Mouse (Mus musculus) R1 (cell line): Measurements from ENCODE around the gene Ceacam2.
"Not testable (repeated sequence)": the region's sequence is repeated elsewhere in the genome, so short reads cannot be mapped to it uniquely, and the experiment has no call there.

ENCODE experiments used
- DNase-seq: peaks from one replicate; pipeline ENCODE4 v3.0.0-alpha.2; 2018; ENCODE audit warnings: low read depth, low spot score

Gene Ceacam2

DNA sequence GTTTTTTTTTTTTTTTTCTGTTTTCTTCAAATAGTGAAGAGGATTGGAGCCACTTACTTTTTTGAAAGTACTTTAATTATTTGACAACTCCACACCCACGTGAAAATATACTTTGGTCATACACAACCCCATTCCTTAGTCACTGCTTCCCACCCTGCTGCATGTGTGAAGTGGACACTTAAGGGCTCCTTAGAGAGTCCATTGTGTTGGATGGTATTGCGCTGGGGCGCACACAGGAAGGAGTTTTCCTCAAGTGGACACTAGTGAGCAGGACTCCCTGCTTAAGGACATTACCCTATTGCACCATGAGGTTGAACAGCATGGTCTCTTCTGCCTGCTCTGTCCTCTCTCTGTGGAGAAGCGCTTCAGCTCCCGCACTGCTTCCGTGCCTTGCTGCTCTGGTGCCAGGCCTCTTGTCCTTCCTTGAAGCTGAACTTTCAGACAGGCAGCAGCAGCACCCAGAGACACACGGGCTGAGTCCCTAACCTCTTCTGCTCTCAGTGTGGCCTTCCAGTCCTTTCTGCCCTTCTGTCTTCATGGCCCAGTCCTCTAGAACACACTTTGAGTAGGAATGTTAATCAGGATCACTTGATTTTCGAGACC, 56.4 kb downstream of the Ceacam2 start:
- no peak for DNase-seq

DNA sequence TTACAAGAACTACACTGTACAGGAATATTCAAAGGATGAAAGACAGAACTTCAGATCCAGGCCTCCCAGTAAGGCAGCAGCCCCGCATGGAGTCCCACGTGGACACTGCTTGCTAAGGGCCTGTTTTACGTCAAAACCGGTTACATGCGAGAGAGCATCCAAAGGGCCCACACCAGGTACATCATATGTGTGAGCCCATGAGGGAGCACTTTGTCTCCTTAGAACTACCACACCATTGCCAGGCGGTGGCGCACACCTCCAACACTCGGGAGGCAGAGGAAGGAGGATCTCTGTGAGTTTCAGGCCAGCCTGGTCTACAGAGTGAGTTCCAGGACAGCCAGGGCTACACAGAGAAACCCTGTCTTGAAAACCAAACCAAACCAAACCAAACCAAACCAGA, 58.9 kb downstream of the Ceacam2 start:
- DNase-seq: peak; percentile 76

DNA sequence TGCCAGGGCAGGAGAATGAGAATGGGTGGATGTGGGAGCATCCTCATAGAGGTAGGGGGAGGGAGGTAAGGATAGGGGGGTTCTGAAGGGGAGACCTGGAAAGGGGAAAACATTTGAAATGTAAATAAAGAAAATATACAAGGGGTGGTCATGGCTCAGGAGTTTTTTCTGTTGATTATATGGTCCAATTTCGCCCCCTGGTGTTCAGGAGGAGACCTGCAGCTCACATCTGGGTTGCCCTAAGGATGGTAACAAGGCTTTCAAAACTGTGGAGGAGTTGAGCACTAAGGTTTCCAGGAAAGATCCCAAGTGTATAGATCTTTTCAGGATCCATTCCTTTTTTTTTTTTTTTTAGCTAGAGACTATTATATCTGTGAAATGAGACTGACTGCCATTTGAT, 60.2 kb downstream of the Ceacam2 start:
- DNase-seq: peak; percentile 45

DNA sequence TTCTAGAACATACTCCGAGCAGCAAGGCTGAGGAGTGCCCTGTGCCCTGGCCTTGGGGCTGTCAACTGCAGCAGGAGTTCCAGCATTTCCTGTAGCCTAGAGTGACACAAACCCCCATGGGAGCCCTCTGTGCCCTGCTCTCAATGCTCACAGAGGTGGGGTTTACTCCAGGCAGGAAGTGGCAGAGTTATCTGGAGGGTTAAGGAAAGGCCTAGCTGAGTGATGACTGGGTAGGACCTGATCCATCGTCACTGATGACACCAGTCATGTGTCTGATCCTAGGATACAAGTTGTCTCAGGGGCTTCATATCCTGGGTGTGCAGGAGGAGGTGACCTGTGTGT, 61.9 kb downstream of the Ceacam2 start:
- DNase-seq: not testable (repeated sequence)

DNA sequence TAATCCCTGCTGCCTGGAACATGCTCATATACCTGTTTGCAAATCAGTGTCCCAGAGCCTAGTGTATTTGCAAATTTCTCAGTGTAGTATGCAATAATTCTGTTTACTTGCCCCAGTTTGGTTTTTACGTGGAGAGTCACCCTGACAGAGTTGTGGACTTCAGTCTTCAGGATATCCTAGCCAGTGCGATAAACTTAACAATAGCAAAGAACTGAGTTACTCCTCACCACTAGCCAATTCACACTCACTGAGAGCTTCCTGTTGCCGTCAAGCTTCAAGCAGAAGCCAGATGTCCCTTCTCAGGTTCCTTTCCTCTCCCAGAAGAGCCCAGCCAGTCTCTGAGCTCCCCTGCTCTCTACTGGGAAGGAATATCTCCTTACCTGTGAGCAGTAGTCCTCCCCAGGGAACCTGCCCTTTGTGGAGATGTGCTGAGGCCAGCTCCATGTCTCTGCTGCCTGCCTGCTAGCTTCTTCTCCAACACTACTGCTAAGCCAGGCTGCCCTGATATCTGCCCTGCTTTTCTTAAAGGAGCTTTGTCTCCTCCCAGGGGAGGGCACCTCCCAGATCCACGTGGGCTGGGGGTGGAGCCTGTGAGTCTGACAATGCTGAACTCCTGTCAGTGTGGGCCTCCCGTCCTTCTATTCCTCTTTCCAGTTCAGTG, 62.4 kb downstream of the Ceacam2 start, which contains the start of gene Ceacam1:
Gene Ceacam1 (minus strand): TSS at position 513 of the 661 bp plus-strand sequence.
- DNase-seq: peak; percentile 70

DNA sequence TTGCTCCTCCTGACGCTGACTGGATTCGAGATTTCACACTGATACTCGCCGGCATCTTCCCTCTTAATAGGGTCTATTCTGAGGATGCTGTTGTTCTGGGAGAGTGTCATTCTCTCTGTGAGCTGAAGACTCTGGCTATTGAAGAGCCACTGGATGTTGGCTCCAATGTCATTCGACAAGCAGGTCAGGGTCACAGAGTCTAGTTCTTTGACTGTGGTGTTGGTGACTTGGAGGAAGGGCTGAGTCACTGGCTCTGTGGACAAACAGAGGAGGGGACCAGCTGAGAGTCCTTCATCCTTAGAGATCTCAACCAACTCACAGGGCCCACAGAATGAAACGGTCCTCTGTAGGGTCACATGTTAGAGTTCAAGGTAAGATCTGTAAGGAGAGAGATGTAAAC, 67.8 kb downstream of the Ceacam2 start:
- not testable (repeated sequence) for DNase-seq
